Mouse (Mus musculus): ENCODE measurements around the gene Lrig2.

GRCm38 (mm10) chr3:104548367-104549087, 36.8 kb upstream of the Lrig2 start:
- TF ChIP-seq CEBPB (IDR thresholded peaks at IDR 0.05; ENCODE audit: low read depth), result no peak
- no peak for TF ChIP-seq CTCF (IDR thresholded peaks at IDR 0.05; ENCODE audit: control insufficient read depth, insufficient read depth, insufficient read length)

Data from C2C12 (cell line).